Mouse (Mus musculus): Measurements from ENCODE around the gene Ephb3. TPM values are rescaled to one million over a fixed set of nuclear protein-coding genes. Genes with fewer than 3 reads are reported as not detected.

The Ephb3 gene
- polyA plus RNA-seq, 1 experiment, result 1.2 TPM

DNA sequence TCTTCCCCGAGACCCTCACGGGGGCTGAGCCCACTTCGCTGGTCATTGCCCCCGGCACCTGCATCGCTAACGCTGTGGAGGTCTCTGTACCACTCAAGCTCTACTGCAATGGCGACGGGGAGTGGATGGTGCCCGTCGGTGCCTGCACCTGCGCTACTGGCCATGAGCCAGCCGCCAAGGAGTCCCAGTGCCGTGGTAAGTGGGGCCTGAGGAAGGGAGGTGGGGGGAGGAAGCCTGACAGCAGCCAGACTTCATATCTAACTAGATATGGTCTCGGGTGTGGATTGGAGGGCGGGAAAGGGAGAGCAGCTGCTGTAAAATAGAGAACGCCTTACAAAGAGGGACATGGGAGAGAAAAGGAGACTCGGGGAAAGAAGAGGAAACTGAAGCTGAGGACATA is 10.2 kb downstream of the Ephb3 start:
- H3K4me3 ChIP-seq (ENCODE audit: control insufficient read depth, low read depth, low read length), result peak overlapping the region; percentile 58
- H3K27ac ChIP-seq (ENCODE audit: control insufficient read depth, insufficient read depth, low read depth, low read length), result no peak overlapping the region
- TF ChIP-seq POLR2A (IDR thresholded peaks at IDR 0.05; ENCODE audit: control insufficient read depth, low read depth, low read length) (no peak), CTCF (IDR thresholded peaks at IDR 0.05; ENCODE audit: control insufficient read depth, insufficient read depth, insufficient replicate concordance, low read depth, low read length) (no peak)
- H3K36me3 ChIP-seq (ENCODE audit: control insufficient read depth, insufficient read depth, low read length), result no peaks in the 10 kb centered on the region
- no peaks in the 10 kb centered on the region for H3K27me3 ChIP-seq (ENCODE audit: control insufficient read depth, insufficient read depth, low read length)
- peaks cover 20% of the 10 kb centered on the region for H3K4me1 ChIP-seq (ENCODE audit: control insufficient read depth, insufficient read depth, low read length)

GRCm38 (mm10) chr16:21216047-21216446 is 11.5 kb downstream of the Ephb3 start:
- Histone ChIP-seq H3K36me3 (ENCODE audit: control insufficient read depth, insufficient read depth, low read length) (no peaks in the 10 kb centered on the region), H3K27me3 (ENCODE audit: control insufficient read depth, insufficient read depth, low read length) (no peaks in the 10 kb centered on the region), H3K27ac (ENCODE audit: control insufficient read depth, insufficient read depth, low read depth, low read length) (no peak overlapping the region), H3K4me3 (ENCODE audit: control insufficient read depth, low read depth, low read length) (peak overlapping the region; percentile 61), H3K4me1 (ENCODE audit: control insufficient read depth, insufficient read depth, low read length) (peaks cover 20% of the 10 kb centered on the region)
- no peak for TF ChIP-seq POLR2A (IDR thresholded peaks at IDR 0.05; ENCODE audit: control insufficient read depth, low read depth, low read length)
- no peak for TF ChIP-seq CTCF (IDR thresholded peaks at IDR 0.05; ENCODE audit: control insufficient read depth, insufficient read depth, insufficient replicate concordance, low read depth, low read length)

DNA sequence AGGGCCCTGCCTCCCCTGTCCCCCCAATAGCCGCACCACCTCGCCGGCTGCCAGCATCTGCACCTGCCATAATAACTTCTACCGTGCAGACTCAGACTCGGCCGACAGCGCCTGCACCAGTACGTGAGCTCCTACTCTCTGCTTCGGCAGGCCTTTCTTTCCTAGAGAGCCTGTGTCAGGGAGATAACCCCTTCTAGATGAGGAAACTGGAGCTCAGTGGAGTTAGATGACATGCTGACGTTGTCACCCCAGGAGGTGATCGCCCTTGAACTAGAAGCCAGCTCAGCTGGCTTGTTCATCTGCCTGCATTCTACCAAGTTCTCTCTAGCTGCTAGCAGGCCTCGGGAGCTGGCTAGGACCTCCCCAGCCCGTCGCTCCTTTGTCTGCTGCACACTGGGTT is 12.7 kb downstream of the Ephb3 start:
- H3K4me1 ChIP-seq (ENCODE audit: control insufficient read depth, insufficient read depth, low read length), result peaks cover 15% of the 10 kb centered on the region
- TF ChIP-seq POLR2A (IDR thresholded peaks at IDR 0.05; ENCODE audit: control insufficient read depth, low read depth, low read length) (no peak), CTCF (IDR thresholded peaks at IDR 0.05; ENCODE audit: control insufficient read depth, insufficient read depth, insufficient replicate concordance, low read depth, low read length) (no peak)
- no peaks in the 10 kb centered on the region for H3K36me3 ChIP-seq (ENCODE audit: control insufficient read depth, insufficient read depth, low read length)
- no peak overlapping the region for H3K4me3 ChIP-seq (ENCODE audit: control insufficient read depth, low read depth, low read length)
- H3K27me3 ChIP-seq (ENCODE audit: control insufficient read depth, insufficient read depth, low read length), result no peaks in the 10 kb centered on the region
- H3K27ac ChIP-seq (ENCODE audit: control insufficient read depth, insufficient read depth, low read depth, low read length), result no peak overlapping the region

DNA sequence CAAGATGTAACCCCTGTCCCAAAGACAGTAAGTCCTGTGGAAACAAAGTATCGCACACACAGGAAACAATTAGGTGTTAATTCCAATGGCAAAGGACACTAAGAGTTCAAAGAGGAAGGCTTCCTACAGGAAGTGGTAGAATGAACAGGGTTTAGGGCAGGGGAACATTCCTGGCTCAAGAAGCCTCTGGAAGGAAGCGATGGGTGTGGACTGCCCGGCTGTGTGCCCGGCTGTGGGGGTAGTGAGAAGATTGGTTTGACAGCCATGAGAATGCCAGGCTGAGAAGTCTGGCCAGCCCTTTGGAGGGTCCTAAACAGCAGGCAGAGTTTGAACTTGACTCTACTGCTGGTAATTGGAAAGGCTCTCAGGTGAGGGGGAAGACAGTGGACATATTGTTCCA is 15.1 kb downstream of the Ephb3 start:
- Histone ChIP-seq H3K4me3 (ENCODE audit: control insufficient read depth, low read depth, low read length) (no peak overlapping the region), H3K36me3 (ENCODE audit: control insufficient read depth, insufficient read depth, low read length) (no peaks in the 10 kb centered on the region), H3K4me1 (ENCODE audit: control insufficient read depth, insufficient read depth, low read length) (peaks cover 11% of the 10 kb centered on the region), H3K27ac (ENCODE audit: control insufficient read depth, insufficient read depth, low read depth, low read length) (no peak overlapping the region), H3K27me3 (ENCODE audit: control insufficient read depth, insufficient read depth, low read length) (no peaks in the 10 kb centered on the region)
- TF ChIP-seq CTCF (IDR thresholded peaks at IDR 0.05; ENCODE audit: control insufficient read depth, insufficient read depth, insufficient replicate concordance, low read depth, low read length), result no peak
- TF ChIP-seq POLR2A (IDR thresholded peaks at IDR 0.05; ENCODE audit: control insufficient read depth, low read depth, low read length), result no peak

- H3K4me1 ChIP-seq (ENCODE audit: control insufficient read depth, insufficient read depth, low read length), result no peaks in the 10 kb centered on the region; the same call in 1 of the 2 replicates
- H3K36me3 ChIP-seq (ENCODE audit: control insufficient read depth, insufficient read depth, low read length), result no peaks in the 10 kb centered on the region
- no peak overlapping the region for H3K4me3 ChIP-seq (ENCODE audit: control insufficient read depth, low read depth, low read length)
- no peaks in the 10 kb centered on the region for H3K27me3 ChIP-seq (ENCODE audit: control insufficient read depth, insufficient read depth, low read length)
- no peak for TF ChIP-seq POLR2A (IDR thresholded peaks at IDR 0.05; ENCODE audit: control insufficient read depth, low read depth, low read length)
- TF ChIP-seq CTCF (IDR thresholded peaks at IDR 0.05; ENCODE audit: control insufficient read depth, insufficient read depth, insufficient replicate concordance, low read depth, low read length), result no peak
- no peak overlapping the region for H3K27ac ChIP-seq (ENCODE audit: control insufficient read depth, insufficient read depth, low read depth, low read length)
Measured at GRCm38 (mm10) chr16:21223038-21223437, 18.5 kb downstream of the Ephb3 start.

DNA sequence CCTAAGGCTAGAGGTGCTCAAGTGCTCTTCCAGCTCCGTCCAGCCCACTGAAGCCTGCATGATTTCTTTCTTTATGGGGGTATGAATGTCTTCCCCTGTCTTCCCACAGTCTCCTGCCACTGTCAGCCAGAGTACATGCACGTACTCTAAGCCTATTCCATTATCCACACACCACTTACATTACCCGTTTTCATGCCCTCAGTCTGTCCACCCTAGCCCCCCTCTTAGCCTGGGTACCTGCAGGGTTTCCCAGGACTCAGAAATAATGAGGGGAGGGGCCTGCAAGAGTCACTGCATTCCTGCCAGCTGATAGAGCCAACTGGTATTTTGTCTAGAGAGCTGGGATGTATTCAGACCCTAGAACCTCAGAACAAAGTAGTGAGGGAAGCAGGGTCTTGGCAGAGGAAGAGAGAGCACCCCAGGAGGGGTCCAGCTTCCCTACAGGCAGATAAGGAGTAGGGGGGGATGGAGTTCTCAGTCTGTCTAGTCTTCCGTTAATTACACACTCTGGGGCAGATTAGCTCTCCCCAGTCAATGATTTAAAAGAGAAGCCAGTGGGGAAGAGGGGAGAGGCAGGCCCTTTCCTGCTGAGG is 20.2 kb downstream of the Ephb3 start:
- no peaks in the 10 kb centered on the region for H3K27me3 ChIP-seq (ENCODE audit: control insufficient read depth, insufficient read depth, low read length)
- H3K4me1 ChIP-seq (ENCODE audit: control insufficient read depth, insufficient read depth, low read length), result no peaks in the 10 kb centered on the region; the same call in 1 of the 2 replicates
- no peak overlapping the region for H3K4me3 ChIP-seq (ENCODE audit: control insufficient read depth, low read depth, low read length)
- no peaks in the 10 kb centered on the region for H3K36me3 ChIP-seq (ENCODE audit: control insufficient read depth, insufficient read depth, low read length)
- no peak for TF ChIP-seq CTCF (IDR thresholded peaks at IDR 0.05; ENCODE audit: control insufficient read depth, insufficient read depth, insufficient replicate concordance, low read depth, low read length)
- no peak for TF ChIP-seq POLR2A (IDR thresholded peaks at IDR 0.05; ENCODE audit: control insufficient read depth, low read depth, low read length)
- no peak overlapping the region for H3K27ac ChIP-seq (ENCODE audit: control insufficient read depth, insufficient read depth, low read depth, low read length)

- H3K4me3 ChIP-seq (ENCODE audit: control insufficient read depth, low read depth, low read length), result no peak overlapping the region
- H3K36me3 ChIP-seq (ENCODE audit: control insufficient read depth, insufficient read depth, low read length), result no peaks in the 10 kb centered on the region
- no peak for TF ChIP-seq CTCF (IDR thresholded peaks at IDR 0.05; ENCODE audit: control insufficient read depth, insufficient read depth, insufficient replicate concordance, low read depth, low read length)
- no peak for TF ChIP-seq POLR2A (IDR thresholded peaks at IDR 0.05; ENCODE audit: control insufficient read depth, low read depth, low read length)
- H3K27ac ChIP-seq (ENCODE audit: control insufficient read depth, insufficient read depth, low read depth, low read length), result no peak overlapping the region
- no peaks in the 10 kb centered on the region for H3K4me1 ChIP-seq (ENCODE audit: control insufficient read depth, insufficient read depth, low read length)
- no peaks in the 10 kb centered on the region for H3K27me3 ChIP-seq (ENCODE audit: control insufficient read depth, insufficient read depth, low read length)
Measured at GRCm38 (mm10) chr16:21226629-21227028, 22.1 kb downstream of the Ephb3 start.

Measured in testis, adult 2 months (tissue).